Mouse (Mus musculus) forebrain, embryonic 16.5 days (tissue): ENCODE results near the gene Ube2n. TPM values are rescaled to one million over a fixed set of nuclear protein-coding genes. Genes with fewer than 3 reads are reported as not detected.
A peak's percentile ranks its signal among the peaks of the same experiment; 100 is the strongest.

ENCODE experiments used
- ATAC-seq: fragments of 200-750 bp; cut with Nextera tagmentation; 2 replicates; pipeline ENCODE4 v1.8.0; 2017; ENCODE audit warnings: mild to moderate bottlenecking, moderate library complexity
- H3K27ac ChIP-seq: fragments of 300-500 bp; sonication (generic); 2 replicates; pipeline ENCODE4 v1.5.1; 2014; ENCODE audit warnings: low read length, control low read depth
- H3K27me3 ChIP-seq: fragments of 300-500 bp; sonication (generic); replicated peaks from 2 replicates; pipeline ENCODE4 v1.6.1; 2014; ENCODE audit warnings: low read length; ENCODE audit not compliant: control insufficient read depth, insufficient read depth
- H3K36me3 ChIP-seq: fragments of 300-500 bp; sonication (generic); 2 replicates; pipeline ENCODE4 v1.6.1; 2014; ENCODE audit not compliant: control insufficient read depth, insufficient read depth
- H3K4me1 ChIP-seq: fragments of 300-500 bp; sonication (generic); replicated peaks from 2 replicates; pipeline ENCODE4 v1.6.1; 2014; ENCODE audit warnings: low read length; ENCODE audit not compliant: control insufficient read depth, insufficient read depth
- H3K4me2 ChIP-seq: fragments of 300-500 bp; sonication (generic); 2 replicates; pipeline ENCODE4 v1.6.1; 2014; ENCODE audit warnings: mild to moderate bottlenecking, low read length, control low read depth
- H3K4me3 ChIP-seq: fragments of 300-500 bp; sonication (generic); replicated peaks from 2 replicates; pipeline ENCODE4 v1.5.1; 2014; ENCODE audit warnings: mild to moderate bottlenecking, low read length, control low read depth
- H3K9ac ChIP-seq: fragments of 300-500 bp; sonication (generic); replicated peaks from 2 replicates; pipeline ENCODE4 v1.6.1; 2014; ENCODE audit warnings: low read depth, low read length, control low read depth
- H3K9me3 ChIP-seq: fragments of 300-500 bp; sonication (generic); 2 replicates; pipeline ENCODE4 v1.6.1; 2016; ENCODE audit warnings: low read length; ENCODE audit not compliant: control insufficient read depth
- WGBS: fragments of 180-500 bp; shearing (Covaris S2); extraction: QIAGEN DNeasy Blood & Tissue Kit; methylation state at CpG from one replicate; pipeline ENCODE4 v1.1.7; 2014; 5-methylcytosine and 5-hydroxymethylcytosine counted together
- polyA plus RNA-seq: library from polyadenylated mRNA; unstranded; fragments of >200 nt; fragmentation: Nextera tagmentation; extraction: Ambion mirVana; gene quantifications from 2 replicates; pipeline ENCODE4 v1.2.1, GENCODE M21; 2015

Gene Ube2n
- polyA plus RNA-seq, 1 experiment from 2014 or later, result 400 TPM

DNA sequence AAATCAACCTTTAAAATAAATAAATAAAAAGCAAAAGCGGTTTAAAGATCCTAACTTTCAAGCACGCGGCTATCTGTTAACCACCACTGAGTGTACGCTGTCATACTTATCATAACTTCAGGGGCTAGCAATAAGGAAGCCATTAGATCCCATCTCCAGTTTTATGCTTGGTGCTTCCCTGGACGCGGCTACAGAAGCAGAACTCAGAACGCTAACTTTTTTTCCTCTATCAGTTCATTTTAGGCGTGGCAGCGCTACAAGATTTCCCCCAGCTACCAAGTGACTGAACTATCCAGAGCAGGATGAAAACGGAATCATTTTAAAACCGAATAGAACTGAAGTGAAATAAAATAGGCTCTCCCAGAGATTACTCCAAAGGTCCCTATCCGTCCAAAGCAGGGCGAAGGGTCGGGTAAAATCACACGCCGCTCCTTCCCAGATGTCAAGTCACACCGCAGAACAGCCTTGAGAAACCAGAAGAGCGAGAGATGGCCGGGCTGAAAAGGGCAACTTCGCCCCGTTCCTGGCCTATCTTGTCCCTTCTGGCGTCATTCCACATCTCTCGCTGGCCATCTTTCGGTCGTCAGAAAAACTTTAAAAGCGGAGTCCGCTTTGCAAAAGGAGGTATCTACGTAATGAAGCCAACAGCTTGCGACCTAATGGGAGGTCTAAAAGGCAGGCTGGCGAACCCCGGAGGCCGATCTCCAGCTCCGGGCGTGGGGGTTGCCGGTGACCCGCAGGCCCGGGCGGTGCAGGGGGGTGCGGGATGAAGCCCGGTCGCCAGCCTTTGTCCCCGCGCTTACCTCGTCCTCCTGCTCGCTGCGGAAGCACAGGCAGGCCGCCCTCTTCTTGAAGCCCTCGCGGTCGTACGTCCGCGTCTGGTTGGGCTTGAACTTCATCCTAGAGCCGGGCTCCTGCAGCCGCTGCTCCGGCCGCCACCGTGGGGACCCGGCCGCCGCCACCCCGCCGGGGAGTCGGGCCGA, 48.2 kb downstream of the Ube2n start:
- H3K4me3 ChIP-seq, result peak overlapping the region; percentile 98
- H3K9me3 ChIP-seq, result no peaks in the 10 kb centered on the region
- H3K27me3 ChIP-seq, result no peaks in the 10 kb centered on the region
- H3K9ac ChIP-seq, result peak overlapping the region; percentile 90
- peaks cover 31% of the 10 kb centered on the region for H3K4me1 ChIP-seq
- ATAC-seq, result peak; percentile 57
- H3K36me3 ChIP-seq, result no peaks in the 10 kb centered on the region
- peak overlapping the region; percentile 87 for H3K27ac ChIP-seq
- peak overlapping the region; percentile 64 for H3K4me2 ChIP-seq
- under 1% methylated on average over 64 of the region's 65 CpGs for WGBS

DNA sequence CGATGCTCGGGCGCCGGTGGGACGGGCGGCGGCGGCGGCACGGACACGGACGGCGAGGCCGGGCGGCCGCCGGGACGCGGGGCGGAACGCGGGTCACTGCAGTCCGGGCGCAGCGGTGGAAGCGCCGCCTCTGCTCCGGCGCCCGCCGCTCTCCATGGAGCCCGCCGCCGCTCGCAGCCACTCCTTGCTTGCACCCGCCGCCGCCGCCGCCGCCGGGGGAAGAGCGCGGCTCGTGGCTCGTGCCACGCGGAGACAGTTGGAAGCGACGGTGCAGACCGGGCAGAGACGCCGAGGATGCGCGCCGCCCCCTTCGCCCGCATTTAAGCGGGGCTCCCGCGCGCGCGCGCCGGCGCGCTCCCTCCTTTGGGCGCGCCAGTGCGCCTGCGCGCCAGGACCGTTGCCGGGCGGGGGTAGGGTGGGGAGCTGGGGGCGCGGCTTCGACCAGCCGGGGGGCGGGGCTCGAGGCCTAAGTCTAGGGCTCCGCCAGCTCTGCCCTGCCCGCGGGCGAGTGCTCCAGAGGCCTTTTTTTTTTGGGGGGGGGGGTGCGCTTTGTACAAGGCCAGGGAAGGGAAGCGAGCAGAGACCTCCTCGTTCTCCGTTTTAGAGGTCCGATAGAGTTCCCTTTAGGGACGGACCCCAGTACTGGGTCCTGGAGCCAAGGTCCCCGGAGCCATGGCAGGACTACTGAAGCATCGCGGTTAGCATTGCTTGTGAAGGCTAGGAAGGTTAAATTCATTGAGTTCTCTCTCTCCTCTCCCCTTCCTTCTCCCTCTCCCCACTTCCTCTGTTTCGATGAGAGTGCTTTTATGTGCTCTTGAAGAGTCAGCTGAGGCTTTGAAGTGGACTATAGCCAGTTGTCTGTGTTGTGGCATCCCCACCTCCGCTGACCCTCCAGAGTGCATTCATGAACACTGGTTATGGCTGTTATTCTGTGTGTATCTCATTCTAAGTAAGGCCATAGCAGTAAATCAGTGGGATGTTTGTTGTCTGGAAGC, 49.2 kb downstream of the Ube2n start, which contains the start of gene Nudt4:
TSS of gene Nudt4 (minus strand) at position 296 of the 995 bp plus-strand sequence.
- Histone ChIP-seq H3K36me3 (no peaks in the 10 kb centered on the region), H3K4me1 (peaks cover 29% of the 10 kb centered on the region), H3K9me3 (no peaks in the 10 kb centered on the region), H3K4me3 (peak within 1 kb of the TSS; percentile 98), H3K9ac (peak within 1 kb of the TSS; percentile 90), H3K27me3 (no peaks in the 10 kb centered on the region), H3K27ac (peak within 1 kb of the TSS; percentile 87), H3K4me2 (peak within 1 kb of the TSS; percentile 64)
- ATAC-seq, result peak; percentile 94
- WGBS, result 2% methylated on average over 76 of the region's 97 CpGs

DNA sequence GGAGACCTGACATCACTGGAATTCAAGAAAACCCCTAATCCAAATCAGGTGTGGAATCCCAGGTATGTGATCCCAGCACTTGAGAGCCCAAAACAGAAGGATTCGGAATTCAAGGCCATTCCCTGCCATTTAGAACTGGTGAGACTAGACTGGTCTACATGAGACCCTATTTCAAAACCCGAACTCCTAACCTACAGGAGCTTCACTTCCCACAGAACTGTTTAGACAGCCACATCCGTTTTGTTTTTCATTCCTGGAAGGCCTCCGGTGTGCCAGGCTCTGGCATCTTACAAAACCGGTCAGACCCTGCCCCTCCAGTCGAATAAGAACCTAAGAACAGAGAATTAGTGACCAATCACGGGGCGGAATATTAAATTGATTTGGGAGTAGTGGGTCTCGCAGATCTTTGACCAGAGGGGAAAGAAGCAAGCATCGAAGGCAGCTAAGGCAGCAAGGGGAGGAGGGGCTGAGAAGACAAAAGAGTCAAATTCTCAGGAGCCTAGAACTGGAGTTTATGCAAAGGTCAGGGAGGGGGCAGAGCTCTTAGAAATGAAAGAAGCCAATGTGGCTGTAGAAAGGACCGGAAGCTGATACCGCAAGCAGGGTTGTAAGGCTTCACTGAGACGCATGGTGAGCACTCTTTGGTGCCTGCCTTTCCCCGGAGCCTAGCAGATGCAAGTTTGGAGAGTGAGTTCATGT, 50.4 kb downstream of the Ube2n start:
- no peak overlapping the region for H3K9ac ChIP-seq
- H3K4me3 ChIP-seq, result no peak overlapping the region
- ATAC-seq, result no peak
- H3K4me1 ChIP-seq, result peaks cover 24% of the 10 kb centered on the region
- 42% methylated on average over 14 of the region's 14 CpGs for whole genome bisulfite sequencing
- H3K27me3 ChIP-seq, result no peaks in the 10 kb centered on the region
- no peaks in the 10 kb centered on the region for H3K9me3 ChIP-seq
- no peaks in the 10 kb centered on the region for H3K36me3 ChIP-seq
- H3K4me2 ChIP-seq, result no peak overlapping the region
- no peak overlapping the region for H3K27ac ChIP-seq

DNA sequence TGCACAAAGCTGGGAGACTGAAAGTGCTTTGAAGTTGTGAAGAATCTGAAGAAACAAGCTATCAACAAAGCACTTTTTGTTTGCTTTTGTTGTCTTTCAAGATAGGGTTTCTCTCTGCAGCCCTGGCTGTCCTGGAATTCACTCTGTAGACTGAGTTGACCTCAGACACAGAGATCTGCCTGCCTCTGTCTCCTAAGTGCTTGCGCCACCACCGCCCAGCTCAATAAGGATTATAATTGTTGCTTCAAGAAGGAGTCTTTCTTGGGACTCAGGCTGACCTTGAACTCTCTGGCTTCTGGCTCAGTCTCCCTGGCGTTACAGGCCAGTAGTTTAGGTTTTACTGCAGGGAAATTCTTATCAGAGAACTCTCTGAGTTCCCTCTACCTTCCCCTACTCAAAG, 51.8 kb downstream of the Ube2n start:
- Histone ChIP-seq H3K27ac (no peak overlapping the region), H3K9ac (no peak overlapping the region), H3K36me3 (no peaks in the 10 kb centered on the region), H3K4me3 (no peak overlapping the region), H3K4me2 (no peak overlapping the region), H3K9me3 (no peaks in the 10 kb centered on the region), H3K27me3 (no peaks in the 10 kb centered on the region), H3K4me1 (peaks cover 13% of the 10 kb centered on the region)
- WGBS, result 90% methylated on average over 3 of the region's 3 CpGs
- ATAC-seq, result no peak

DNA sequence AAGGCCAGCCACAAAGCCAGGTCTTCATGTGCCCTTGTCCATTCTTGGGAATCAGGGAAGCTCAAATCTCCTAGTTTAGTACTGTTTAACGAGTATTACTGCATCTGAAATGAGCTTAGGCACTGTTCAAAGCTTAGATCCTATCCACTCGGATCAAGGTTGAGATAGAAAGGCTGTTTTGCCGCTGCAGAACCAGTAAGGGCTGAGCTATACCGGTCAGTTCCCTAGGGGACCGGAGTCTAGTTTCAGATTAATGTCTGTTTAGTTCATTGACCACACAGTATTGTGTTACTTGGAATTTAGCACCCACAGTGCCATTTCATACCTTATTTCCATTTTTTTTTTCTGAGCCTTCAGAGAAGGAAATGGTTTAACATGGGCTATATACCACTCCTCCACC, 52.6 kb downstream of the Ube2n start:
- no peak for ATAC-seq

DNA sequence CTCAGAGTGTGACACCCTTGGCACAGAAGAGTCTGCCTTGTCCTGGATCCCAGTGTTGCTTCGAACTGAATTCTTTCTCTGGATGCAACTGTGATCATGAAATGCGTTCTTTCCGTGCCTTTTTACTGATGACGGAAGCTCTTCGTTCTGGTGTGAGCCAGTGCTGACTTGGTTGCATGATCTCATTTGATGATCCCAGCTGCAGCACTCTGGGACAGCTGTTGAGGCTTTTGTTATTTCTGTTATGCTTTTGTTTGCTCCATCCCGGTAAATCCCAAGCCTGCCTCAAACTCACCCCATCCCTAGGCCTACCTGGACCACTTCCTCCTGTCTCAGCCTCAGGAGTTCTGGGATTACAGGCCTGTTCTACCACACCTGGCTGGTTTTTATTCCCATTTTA, 53.1 kb downstream of the Ube2n start:
- H3K27ac ChIP-seq, result no peak overlapping the region
- H3K27me3 ChIP-seq, result no peaks in the 10 kb centered on the region
- H3K4me1 ChIP-seq, result peaks cover 5% of the 10 kb centered on the region
- no peaks in the 10 kb centered on the region for H3K9me3 ChIP-seq
- WGBS, result 81% methylated on average over 6 of the region's 6 CpGs
- no peak for ATAC-seq
- no peaks in the 10 kb centered on the region for H3K36me3 ChIP-seq
- H3K4me3 ChIP-seq, result no peak overlapping the region
- no peak overlapping the region for H3K4me2 ChIP-seq
- no peak overlapping the region for H3K9ac ChIP-seq

More for the DNA sequence above, 52.6 kb downstream of the Ube2n start:
- Histone ChIP-seq H3K36me3 (no peaks in the 10 kb centered on the region), H3K27ac (no peak overlapping the region), H3K27me3 (no peaks in the 10 kb centered on the region), H3K4me3 (no peak overlapping the region), H3K9ac (no peak overlapping the region), H3K9me3 (no peaks in the 10 kb centered on the region), H3K4me2 (no peak overlapping the region), H3K4me1 (peaks cover 5% of the 10 kb centered on the region)
- 60% methylated on average over 5 of the region's 5 CpGs for WGBS

DNA sequence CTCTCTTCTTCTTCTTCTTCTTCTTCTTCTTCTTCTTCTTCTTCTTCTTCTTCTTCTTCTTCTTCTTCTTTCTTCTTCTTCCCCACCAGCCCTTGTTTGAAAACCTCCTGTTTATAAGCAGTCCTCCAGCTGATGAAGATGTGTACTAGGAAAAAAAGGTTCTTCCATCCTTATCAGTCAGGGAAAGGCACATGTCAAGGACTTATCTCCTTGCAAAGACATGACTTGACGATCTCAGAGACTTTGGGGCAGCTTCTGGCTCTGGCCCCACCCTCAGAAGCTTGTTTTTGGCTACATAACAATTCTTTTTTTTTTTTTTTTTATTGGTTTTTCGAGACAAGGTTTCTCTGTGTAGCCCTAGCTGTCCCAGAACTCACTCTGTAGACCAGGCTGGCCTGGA, 54.5 kb downstream of the Ube2n start:
- no peak for ATAC-seq
- H3K4me2 ChIP-seq, result no peak overlapping the region
- H3K36me3 ChIP-seq, result no peaks in the 10 kb centered on the region
- no peak overlapping the region for H3K27ac ChIP-seq
- no peak overlapping the region for H3K9ac ChIP-seq
- H3K4me1 ChIP-seq, result peaks cover 3% of the 10 kb centered on the region
- WGBS, result 66% methylated on average over 2 of the region's 2 CpGs
- no peaks in the 10 kb centered on the region for H3K9me3 ChIP-seq
- H3K4me3 ChIP-seq, result no peak overlapping the region
- no peaks in the 10 kb centered on the region for H3K27me3 ChIP-seq

DNA sequence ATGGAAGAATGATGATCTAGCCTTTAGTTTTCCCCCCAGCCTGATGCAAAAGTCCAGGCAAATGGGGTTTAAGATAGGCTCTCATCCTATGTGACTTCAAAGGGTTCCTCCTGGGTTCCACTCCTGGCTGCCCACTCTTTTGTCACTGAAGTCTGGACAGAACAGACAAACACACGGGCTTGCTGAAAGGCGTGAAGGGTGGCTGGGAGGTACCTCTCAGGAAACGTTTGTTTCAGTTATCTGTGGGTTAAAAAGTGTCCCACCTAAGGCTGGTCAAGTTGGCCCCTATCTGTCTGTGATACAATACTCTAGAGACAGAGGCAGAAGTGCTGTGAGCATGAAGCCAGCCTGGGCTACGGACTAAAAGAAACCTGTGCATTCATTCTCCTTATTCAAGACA, 60.0 kb downstream of the Ube2n start:
- no peaks in the 10 kb centered on the region for H3K36me3 ChIP-seq
- H3K4me2 ChIP-seq, result no peak overlapping the region
- H3K9ac ChIP-seq, result no peak overlapping the region
- no peak overlapping the region for H3K4me3 ChIP-seq
- no peaks in the 10 kb centered on the region for H3K27me3 ChIP-seq
- no peak for ATAC-seq
- no peaks in the 10 kb centered on the region for H3K9me3 ChIP-seq
- H3K4me1 ChIP-seq, result peaks cover 4% of the 10 kb centered on the region; the same call in 1 of the 2 replicates
- H3K27ac ChIP-seq, result no peak overlapping the region
- WGBS, result 85% methylated on average over 4 of the region's 4 CpGs
